Comparison of ENCODE assay signal across 8 mouse cellular contexts in the genomic region with DNA sequence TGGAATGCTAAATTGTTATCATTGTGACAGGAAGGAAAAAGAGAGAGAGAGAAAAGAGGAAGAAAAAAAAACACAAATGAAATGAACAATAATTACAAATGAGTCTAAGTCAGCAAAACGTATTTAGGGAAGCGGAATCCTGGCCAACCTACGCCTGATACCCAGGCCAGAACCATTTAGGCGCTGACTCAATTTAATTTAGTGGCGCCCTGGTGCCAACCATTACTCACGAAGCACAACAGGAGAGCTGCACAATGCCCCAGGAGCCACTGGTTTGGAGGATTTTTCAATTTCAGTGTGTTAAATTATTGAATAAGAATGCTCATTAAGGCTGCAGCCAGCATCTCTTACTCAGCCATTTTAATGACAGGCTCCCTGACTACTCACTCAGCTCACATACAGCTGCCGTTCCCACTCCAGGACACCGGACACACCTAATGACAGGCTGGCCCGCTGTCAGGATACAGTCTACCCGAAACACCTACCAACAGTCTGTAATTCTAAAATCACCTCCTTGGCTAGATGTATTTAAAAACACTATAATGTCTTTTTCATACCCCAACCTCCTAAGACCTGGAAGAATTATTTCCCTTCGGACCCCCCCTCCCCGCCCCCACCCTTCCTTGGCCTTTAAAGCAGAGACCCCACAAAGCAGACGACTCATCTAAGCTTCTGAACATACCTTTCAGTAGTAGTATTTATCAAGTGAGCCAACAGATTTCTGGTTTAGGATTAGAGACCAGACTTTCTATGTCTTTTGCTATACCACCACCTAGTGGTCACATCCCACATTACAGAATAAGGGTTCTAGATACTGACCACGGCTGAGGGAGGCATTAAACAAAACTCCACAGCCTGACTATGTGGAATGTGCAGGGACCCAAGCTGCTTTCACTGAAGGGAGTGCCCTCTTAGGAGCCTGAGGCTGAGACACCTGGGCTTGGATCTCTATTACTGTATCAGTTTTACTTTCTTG. TPM values are rescaled to one million over a fixed set of nuclear protein-coding genes. Genes with fewer than 3 reads are reported as not detected.
DNase-seq lines count a peak whose midpoint lies in the region; ATAC-seq and TF ChIP-seq lines count a peak whose summit lies in the region.
"Had no signal": no experiment of that assay in that cellular context is flagged by ENCODE, and none has a peak within 500 bp of the region (broad histone marks: within the 10 kb centered on the region; RNA-seq: fewer than 3 reads in every experiment).

No protein-coding gene starts in this region.

- TF ChIP-seq CTCF in brain, embryonic 14.5 days (IDR thresholded peaks at IDR 0.05; ENCODE audit: borderline replicate concordance, extremely low read depth, insufficient read depth, insufficient read length), result peak; percentile 56; the same call in 1 of the 2 replicates
- TF ChIP-seq CTCF in liver, postnatal 0 days (IDR thresholded peaks at IDR 0.05; ENCODE audit: low read depth), result peak; percentile 83

- peak; percentile 62 for ATAC-seq in forebrain, embryonic 12.5 days (ENCODE audit: low FRiP score)
- 0 out of 2 replicates have a peak, but pooled peaks have one; percentile 14 for ATAC-seq in liver, postnatal 0 days
- ATAC-seq in neural tube, embryonic 13.5 days (ENCODE audit: low read depth), result peak; percentile 70

- H3K27me3 ChIP-seq in forebrain, embryonic 12.5 days, result no peaks in the 10 kb centered on the region
- H3K27me3 ChIP-seq in liver, postnatal 0 days (ENCODE audit: insufficient read depth, low read length), result no peaks in the 10 kb centered on the region
- H3K27me3 ChIP-seq in neural tube, embryonic 13.5 days, result no peaks in the 10 kb centered on the region

- no peak overlapping the region for H3K4me2 ChIP-seq in forebrain, embryonic 12.5 days
- no peak overlapping the region for H3K4me2 ChIP-seq in liver, postnatal 0 days (ENCODE audit: low read depth, low read length)
- H3K4me2 ChIP-seq in neural tube, embryonic 13.5 days, result no peak overlapping the region
- H3K4me2 ChIP-seq: heart, embryonic 13.5 days had no signal

- peak; percentile 67 for DNase-seq in urinary bladder, postnatal 14 days (ENCODE audit: low spot score)
- no peak for DNase-seq in urinary bladder, adult 2 months (ENCODE audit: low spot score)
- DNase-seq in brain, embryonic 14.5 days (ENCODE audit: low read depth), result peak; percentile 83
- DNase-seq in kidney, adult 9 months, result peak; percentile 81
- DNase-seq in liver, postnatal 0 days, result peak; percentile 49

- no peak overlapping the region for H3K4me3 ChIP-seq in forebrain, embryonic 12.5 days (replicated peaks)
- H3K4me3 ChIP-seq in liver, postnatal 0 days (ENCODE audit: low read depth, low read length), result no peak overlapping the region
- H3K4me3 ChIP-seq in neural tube, embryonic 13.5 days, result no peak overlapping the region
- H3K4me3 ChIP-seq: heart, embryonic 13.5 days had no signal

- TF ChIP-seq POLR2A in brain, embryonic 14.5 days (IDR thresholded peaks at IDR 0.05; ENCODE audit: borderline replicate concordance, extremely low read depth, insufficient read depth, insufficient read length, poor library complexity, severe bottlenecking), result no peak

- WGBS in forebrain, embryonic 12.5 days, result 77% methylated on average over 14 of the region's 14 CpGs
- WGBS in liver, postnatal 0 days (ENCODE audit: insufficient replicate concordance), result 69% methylated on average over 14 of the region's 14 CpGs
- WGBS in neural tube, embryonic 13.5 days, result 55% methylated on average over 14 of the region's 14 CpGs

- peaks cover 83% of the 10 kb centered on the region for H3K36me3 ChIP-seq in forebrain, embryonic 12.5 days (replicated peaks)
- peaks cover 44% of the 10 kb centered on the region for H3K36me3 ChIP-seq in liver, postnatal 0 days (replicated peaks; ENCODE audit: insufficient read depth, low read length)
- peaks cover 75% of the 10 kb centered on the region for H3K36me3 ChIP-seq in neural tube, embryonic 13.5 days

- no peak overlapping the region for H3K27ac ChIP-seq in forebrain, embryonic 12.5 days
- no peak overlapping the region for H3K27ac ChIP-seq in liver, postnatal 0 days (ENCODE audit: low read depth)
- H3K27ac ChIP-seq in neural tube, embryonic 13.5 days (replicated peaks), result peak overlapping the region; percentile 42; the same call in 1 of the 2 replicates
- H3K27ac ChIP-seq: heart, embryonic 13.5 days had no signal

- TF ChIP-seq EP300 in liver, postnatal 0 days (IDR thresholded peaks at IDR 0.05; ENCODE audit: low read depth), result no peak

- no peaks in the 10 kb centered on the region for H3K9me3 ChIP-seq in forebrain, embryonic 12.5 days
- H3K9me3 ChIP-seq in liver, postnatal 0 days (ENCODE audit: low read length), result no peaks in the 10 kb centered on the region
- H3K9me3 ChIP-seq in neural tube, embryonic 13.5 days, result no peaks in the 10 kb centered on the region
- H3K9me3 ChIP-seq: heart, embryonic 13.5 days had no signal

- no peak overlapping the region for H3K9ac ChIP-seq in forebrain, embryonic 12.5 days
- no peak overlapping the region for H3K9ac ChIP-seq in liver, postnatal 0 days (replicated peaks)
- H3K9ac ChIP-seq in neural tube, embryonic 13.5 days, result no peak overlapping the region; the same call in 1 of the 2 replicates
- H3K9ac ChIP-seq: heart, embryonic 13.5 days had no signal

- no peaks in the 10 kb centered on the region for H3K4me1 ChIP-seq in forebrain, embryonic 12.5 days
- no peaks in the 10 kb centered on the region; the same call in 1 of the 2 replicates for H3K4me1 ChIP-seq in liver, postnatal 0 days (ENCODE audit: insufficient read depth)
- peaks cover 13% of the 10 kb centered on the region for H3K4me1 ChIP-seq in neural tube, embryonic 13.5 days (replicated peaks)
- H3K4me1 ChIP-seq: heart, embryonic 13.5 days had no signal

RNA-seq across cellular contexts. Expression of a gene that starts 17.9 kb away (rescaled TPM):
- 1.8 and 2.7 TPM in 2 replicates for polyA plus RNA-seq in urinary bladder, adult 2 months (2012; rRNA removed)
- 1.8 and 3.4 TPM in 2 replicates for polyA plus RNA-seq in brain, embryonic 14.5 days (2012; rRNA removed)
- 0.22 and 0.26 TPM in 2 replicates for polyA plus RNA-seq in forebrain, embryonic 12.5 days (2016; fragmentation: Nextera tagmentation; extraction: Ambion mirVana)
- polyA plus RNA-seq in liver, postnatal 0 days (2015; fragmentation: Nextera tagmentation; extraction: Ambion mirVana), result 0.12 and 0.33 TPM in 2 replicates
- 2.1 and 2.2 TPM in 2 replicates for polyA plus RNA-seq in neural tube, embryonic 13.5 days (2015; fragmentation: Nextera tagmentation; extraction: Ambion mirVana)

Comparison
In these comparisons a context has a peak if more than half of its experiments do, and no peak if none do; other contexts are left out.
1. ATAC-seq: peak in every context shown above with its lines; median percentile 70 in neural tube, embryonic 13.5 days; 62 in forebrain, embryonic 12.5 days; 14 in liver, postnatal 0 days.